Mouse (Mus musculus): Measurements from ENCODE around the gene Fsd1. TPM values are rescaled to one million over a fixed set of nuclear protein-coding genes. Genes with fewer than 3 reads are reported as not detected.
A peak's percentile ranks its signal among the peaks of the same experiment; 100 is the strongest.

Gene Fsd1
- polyA plus RNA-seq, 1 experiment from 2014 or later: 5.0 TPM

DNA sequence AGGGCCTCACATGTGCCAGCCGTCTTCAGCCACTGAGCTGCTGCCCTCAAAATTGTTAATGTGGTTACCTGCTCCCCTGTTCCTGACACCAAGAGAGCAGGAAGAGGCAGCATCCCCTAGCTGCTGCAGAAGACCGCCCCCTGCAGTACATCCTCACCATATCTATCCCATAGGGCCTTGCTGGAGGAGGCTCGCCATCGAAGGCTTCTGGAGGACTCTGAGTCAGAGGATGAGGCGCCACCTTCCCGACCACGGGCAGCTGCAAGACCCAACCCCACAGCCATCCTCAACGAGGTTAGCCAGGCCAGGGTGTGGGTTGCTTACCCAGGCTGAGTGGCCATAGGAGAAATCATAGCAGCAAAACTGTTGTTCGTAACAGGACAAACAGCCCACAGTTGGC is 21.3 kb upstream of the Fsd1 start:
- Histone ChIP-seq H3K9me3 (no peaks in the 10 kb centered on the region), H3K4me1 (peaks cover 34% of the 10 kb centered on the region), H3K27me3 (replicated peaks) (peaks cover 6% of the 10 kb centered on the region), H3K4me3 (no peak overlapping the region), H3K4me2 (no peak overlapping the region), H3K27ac (replicated peaks) (no peak overlapping the region), H3K36me3 (peaks cover 76% of the 10 kb centered on the region), H3K9ac (no peak overlapping the region)
- ATAC-seq (ENCODE audit: extremely low read depth, insufficient number of reproducible peaks, low FRiP score, low TSS enrichment): no peak
- 82% methylated on average over 9 of the region's 9 CpGs for WGBS

GRCm38 (mm10) chr17:55967186-55967585 is 19.1 kb upstream of the Fsd1 start:
- H3K9me3 ChIP-seq: no peaks in the 10 kb centered on the region

DNA sequence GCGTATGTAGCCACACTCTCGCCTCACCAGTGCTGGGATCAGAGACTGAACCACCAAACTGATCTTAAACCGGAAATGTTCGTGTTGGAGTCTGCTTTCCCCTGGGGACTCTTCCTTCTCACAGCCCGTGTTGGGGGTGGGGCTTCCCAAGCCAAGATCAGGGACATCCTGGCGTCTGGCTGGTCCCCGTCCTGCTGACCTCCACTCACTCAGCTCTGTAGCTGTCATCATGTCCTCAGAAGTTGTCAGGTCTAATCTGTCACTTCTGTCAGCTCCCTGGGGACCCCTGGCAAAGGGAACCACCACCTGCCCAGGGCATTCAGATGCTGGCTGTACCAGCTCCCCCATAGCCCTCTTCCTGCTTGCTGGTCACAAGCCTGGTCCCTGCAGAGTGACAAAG is 18.1 kb upstream of the Fsd1 start:
- Histone ChIP-seq H3K4me3 (no peak overlapping the region), H3K9me3 (no peaks in the 10 kb centered on the region), H3K4me1 (peaks cover 39% of the 10 kb centered on the region), H3K36me3 (peaks cover 49% of the 10 kb centered on the region), H3K4me2 (no peak overlapping the region), H3K27me3 (replicated peaks) (peaks cover 35% of the 10 kb centered on the region), H3K27ac (replicated peaks) (peak overlapping the region; percentile 24; the same call in 1 of the 2 replicates), H3K9ac (peak overlapping the region; percentile 52; the same call in 1 of the 2 replicates)
- WGBS: 27% methylated on average over 7 of the region's 7 CpGs
- no peak for ATAC-seq (ENCODE audit: extremely low read depth, insufficient number of reproducible peaks, low FRiP score, low TSS enrichment)

More at GRCm38 (mm10) chr17:55967186-55967585, 19.1 kb upstream of the Fsd1 start:
- Histone ChIP-seq H3K27me3 (replicated peaks) (peaks cover 24% of the 10 kb centered on the region), H3K4me3 (no peak overlapping the region), H3K36me3 (peaks cover 59% of the 10 kb centered on the region), H3K27ac (replicated peaks) (no peak overlapping the region), H3K9ac (no peak overlapping the region), H3K4me2 (no peak overlapping the region), H3K4me1 (peaks cover 43% of the 10 kb centered on the region)
- no peak for ATAC-seq (ENCODE audit: extremely low read depth, insufficient number of reproducible peaks, low FRiP score, low TSS enrichment)
- WGBS: 90% methylated on average over 4 of the region's 4 CpGs

- no peaks in the 10 kb centered on the region for H3K9me3 ChIP-seq
- 37% methylated on average over 14 of the region's 14 CpGs for WGBS
- H3K27ac ChIP-seq (replicated peaks): no peak overlapping the region
- peak overlapping the region; percentile 91 for H3K4me2 ChIP-seq
- peaks cover 37% of the 10 kb centered on the region for H3K4me1 ChIP-seq
- H3K27me3 ChIP-seq (replicated peaks): peaks cover 35% of the 10 kb centered on the region
- H3K4me3 ChIP-seq: no peak overlapping the region
- peaks cover 36% of the 10 kb centered on the region for H3K36me3 ChIP-seq
- no peak for ATAC-seq (ENCODE audit: extremely low read depth, insufficient number of reproducible peaks, low FRiP score, low TSS enrichment)
- H3K9ac ChIP-seq: peak overlapping the region; percentile 83
Measured at GRCm38 (mm10) chr17:55969560-55969959, 16.7 kb upstream of the Fsd1 start.

DNA sequence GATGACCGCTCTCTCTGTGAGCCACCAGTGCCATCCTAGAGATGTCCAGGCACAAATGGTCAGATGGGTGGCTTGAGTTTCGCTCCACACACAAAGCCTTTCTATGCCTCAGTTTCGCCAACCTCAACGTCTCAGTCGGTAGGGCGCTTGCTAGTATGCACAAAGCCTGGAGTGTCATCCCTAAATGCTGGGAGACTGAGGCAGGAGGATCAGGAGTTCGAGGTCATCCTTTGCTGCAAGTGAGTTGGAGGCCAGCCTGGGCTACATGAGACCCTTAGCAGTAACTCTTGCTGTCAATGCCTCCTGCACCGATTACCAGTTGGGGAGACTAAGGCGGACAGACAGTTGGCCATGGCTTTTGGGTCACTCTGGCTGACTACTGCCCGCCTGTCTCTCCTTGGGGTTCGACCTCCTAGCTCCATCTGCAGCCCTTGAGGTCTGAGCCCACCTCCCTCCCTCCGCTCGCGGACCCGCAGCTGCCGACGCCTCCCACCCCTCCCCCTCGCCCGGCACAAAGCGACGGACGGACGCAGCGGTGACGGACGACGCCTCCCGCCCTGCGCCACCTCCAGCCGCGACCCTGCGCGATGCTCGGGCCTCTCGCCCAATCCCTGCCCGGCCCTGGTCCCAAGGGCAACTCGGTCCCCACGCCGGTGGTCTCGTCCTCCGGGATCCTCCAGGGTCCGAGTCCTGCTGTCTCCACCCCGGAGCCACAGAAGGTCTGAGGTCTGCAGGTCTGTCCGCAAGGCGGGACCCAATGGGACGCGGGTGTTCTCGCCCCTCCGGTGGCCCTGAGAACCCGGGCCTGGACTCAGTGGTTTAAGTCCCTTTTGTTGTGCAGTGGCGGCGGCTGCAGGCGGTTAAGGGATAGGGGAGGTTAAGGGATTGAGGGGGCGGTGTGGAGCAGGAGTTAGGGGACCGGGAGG is 16.1 kb upstream of the Fsd1 start, which contains the start of gene Shd:
Gene Shd, plus strand, starts transcription at position 502 of the 926 bp plus-strand sequence.
- H3K9me3 ChIP-seq: no peaks in the 10 kb centered on the region
- peaks cover 30% of the 10 kb centered on the region for H3K36me3 ChIP-seq
- H3K4me1 ChIP-seq: peaks cover 37% of the 10 kb centered on the region
- 7% methylated on average over 54 of the region's 55 CpGs for WGBS
- peak within 1 kb of the TSS; percentile 91 for H3K4me2 ChIP-seq
- H3K9ac ChIP-seq: peak within 1 kb of the TSS; percentile 83
- H3K27ac ChIP-seq (replicated peaks): no peak within 1 kb of the TSS
- peaks cover 35% of the 10 kb centered on the region for H3K27me3 ChIP-seq (replicated peaks)
- ATAC-seq (ENCODE audit: extremely low read depth, insufficient number of reproducible peaks, low FRiP score, low TSS enrichment): 0 out of 2 replicates have a peak, but pooled peaks have one; percentile 18
- peak within 1 kb of the TSS; percentile 59 for H3K4me3 ChIP-seq

- H3K4me3 ChIP-seq: peak overlapping the region; percentile 59
- 29% methylated on average over 22 of the region's 22 CpGs for whole genome bisulfite sequencing
- H3K27me3 ChIP-seq (replicated peaks): peaks cover 35% of the 10 kb centered on the region
- no peak overlapping the region for H3K27ac ChIP-seq (replicated peaks)
- 0 out of 2 replicates have a peak overlapping the region, but pooled peaks have one; percentile 83 for H3K9ac ChIP-seq
- ATAC-seq (ENCODE audit: extremely low read depth, insufficient number of reproducible peaks, low FRiP score, low TSS enrichment): no peak
- H3K36me3 ChIP-seq: peaks cover 17% of the 10 kb centered on the region
- peak overlapping the region; percentile 91 for H3K4me2 ChIP-seq
- peaks cover 38% of the 10 kb centered on the region for H3K4me1 ChIP-seq
- H3K9me3 ChIP-seq: no peaks in the 10 kb centered on the region
Measured at GRCm38 (mm10) chr17:55971453-55971852, 14.9 kb upstream of the Fsd1 start.

- peak overlapping the region; percentile 34 for H3K4me2 ChIP-seq
- peaks cover 18% of the 10 kb centered on the region for H3K27me3 ChIP-seq (replicated peaks)
- WGBS: 14% methylated on average over 13 of the region's 13 CpGs
- no peaks in the 10 kb centered on the region for H3K9me3 ChIP-seq
- H3K4me1 ChIP-seq: peaks cover 7% of the 10 kb centered on the region
- H3K36me3 ChIP-seq: no peaks in the 10 kb centered on the region
- peak; percentile 51 for ATAC-seq (ENCODE audit: extremely low read depth, insufficient number of reproducible peaks, low FRiP score, low TSS enrichment)
- H3K4me3 ChIP-seq: no peak overlapping the region
- H3K27ac ChIP-seq (replicated peaks): no peak overlapping the region
- H3K9ac ChIP-seq: peak overlapping the region; percentile 15; the same call in 1 of the 2 replicates
Measured at GRCm38 (mm10) chr17:55976255-55976862, 9.9 kb upstream of the Fsd1 start.

GRCm38 (mm10) chr17:55977301-55977700 is 9.0 kb upstream of the Fsd1 start:
- ATAC-seq (ENCODE audit: extremely low read depth, insufficient number of reproducible peaks, low FRiP score, low TSS enrichment): no peak
- 50% methylated on average over 3 of the region's 3 CpGs for WGBS
- no peak overlapping the region for H3K27ac ChIP-seq (replicated peaks)
- no peaks in the 10 kb centered on the region for H3K36me3 ChIP-seq
- peaks cover 9% of the 10 kb centered on the region for H3K27me3 ChIP-seq (replicated peaks)
- H3K4me3 ChIP-seq: no peak overlapping the region
- no peak overlapping the region for H3K4me2 ChIP-seq
- peaks cover 6% of the 10 kb centered on the region for H3K4me1 ChIP-seq
- no peaks in the 10 kb centered on the region for H3K9me3 ChIP-seq
- H3K9ac ChIP-seq: no peak overlapping the region

- peaks cover 7% of the 10 kb centered on the region; the same call in 1 of the 2 replicates for H3K4me1 ChIP-seq
- no peak; the same call in 1 of the 2 replicates for ATAC-seq (ENCODE audit: extremely low read depth, insufficient number of reproducible peaks, low FRiP score, low TSS enrichment)
- no peak overlapping the region for H3K9ac ChIP-seq
- no peaks in the 10 kb centered on the region; the same call in 1 of the 2 replicates for H3K36me3 ChIP-seq
- no peak overlapping the region for H3K4me3 ChIP-seq
- no peak overlapping the region for H3K4me2 ChIP-seq
- H3K9me3 ChIP-seq: no peaks in the 10 kb centered on the region
- H3K27ac ChIP-seq (replicated peaks): no peak overlapping the region
- H3K27me3 ChIP-seq (replicated peaks): peaks cover 32% of the 10 kb centered on the region
- 72% methylated on average over 8 of the region's 8 CpGs for WGBS
Measured at GRCm38 (mm10) chr17:55990278-55990898, 4.1 kb downstream of the Fsd1 start.

DNA sequence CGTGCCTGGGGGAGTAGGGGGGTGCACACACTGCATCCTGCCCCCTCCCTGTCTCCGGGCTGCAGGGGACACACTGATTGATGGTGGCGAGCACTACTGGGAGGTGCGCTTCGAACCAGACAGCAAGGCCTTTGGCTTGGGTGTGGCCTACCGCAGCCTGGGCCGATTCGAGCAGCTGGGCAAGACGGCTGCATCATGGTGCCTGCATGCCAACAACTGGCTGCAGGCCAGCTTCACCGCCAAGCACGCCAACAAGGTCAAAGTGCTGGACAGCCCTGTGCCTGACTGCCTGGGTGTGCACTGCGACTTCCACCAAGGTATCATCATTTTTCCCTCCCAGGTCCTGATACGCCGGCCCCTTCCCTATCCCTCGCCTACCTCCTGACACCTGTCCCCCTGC is 9.7 kb downstream of the Fsd1 start:
- H3K36me3 ChIP-seq: peaks cover 6% of the 10 kb centered on the region; the same call in 1 of the 2 replicates
- H3K9me3 ChIP-seq: no peaks in the 10 kb centered on the region

More for the DNA sequence above, 9.7 kb downstream of the Fsd1 start:
- WGBS: 78% methylated on average over 15 of the region's 15 CpGs
- H3K9ac ChIP-seq: no peak overlapping the region
- no peak overlapping the region for H3K4me2 ChIP-seq
- peaks cover 18% of the 10 kb centered on the region for H3K27me3 ChIP-seq (replicated peaks)
- H3K4me3 ChIP-seq: no peak overlapping the region
- no peak for ATAC-seq (ENCODE audit: extremely low read depth, insufficient number of reproducible peaks, low FRiP score, low TSS enrichment)
- no peak overlapping the region for H3K27ac ChIP-seq (replicated peaks)
- H3K4me1 ChIP-seq: no peaks in the 10 kb centered on the region
